In the genomic region with DNA sequence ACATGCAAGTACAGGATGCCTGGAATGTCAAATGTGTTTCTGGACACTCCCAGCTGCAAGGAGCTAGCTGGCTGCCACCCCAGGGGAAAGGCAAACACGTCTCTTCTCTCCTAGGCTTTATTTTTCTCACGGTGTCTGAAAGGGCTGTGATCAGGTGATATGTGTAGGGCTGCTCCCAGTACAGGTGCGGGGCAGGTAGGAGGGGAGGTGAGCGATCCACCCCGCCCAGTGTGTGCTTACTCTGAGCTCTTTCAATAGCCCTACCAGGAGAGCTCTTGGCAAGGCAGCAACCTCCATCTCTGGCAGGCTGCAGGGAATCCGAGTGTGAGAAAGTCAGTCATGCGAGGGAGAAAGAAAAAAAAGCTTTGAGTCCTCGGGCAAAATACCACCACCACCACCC, we compare ENCODE assay signal across 8 mouse cellular contexts. TPM values are rescaled to one million over a fixed set of nuclear protein-coding genes. Genes with fewer than 3 reads are reported as not detected.
A peak's percentile ranks its signal among the peaks of the same experiment; 100 is the strongest.
DNase-seq lines count a peak whose midpoint lies in the region; ATAC-seq lines count a peak whose summit lies in the region.

No protein-coding gene starts in this region.

- WGBS in midbrain, embryonic 10.5 days = 14% methylated on average over 8 of the region's 8 CpGs
- whole genome bisulfite sequencing in midbrain, embryonic 16.5 days = 6% methylated on average over 8 of the region's 8 CpGs
- WGBS in heart, embryonic 11.5 days (ENCODE audit: insufficient replicate concordance) = 14% methylated on average over 8 of the region's 8 CpGs
- 28% methylated on average over 8 of the region's 8 CpGs for WGBS in stomach, embryonic 14.5 days
- WGBS in midbrain, embryonic 13.5 days = 14% methylated on average over 8 of the region's 8 CpGs

- no peak for ATAC-seq in midbrain, embryonic 16.5 days
- ATAC-seq in heart, embryonic 11.5 days (replicated peaks; ENCODE audit: insufficient number of reproducible peaks, low FRiP score, low TSS enrichment) = no peak
- peak; percentile 54 for ATAC-seq in stomach, embryonic 14.5 days (ENCODE audit: insufficient number of reproducible peaks, insufficient read depth, low FRiP score, low read depth)
- no peak for ATAC-seq in midbrain, embryonic 13.5 days

- H3K4me2 ChIP-seq in midbrain, embryonic 16.5 days (ENCODE audit: low read length) = no peak overlapping the region
- peak overlapping the region; percentile 42 for H3K4me2 ChIP-seq in heart, embryonic 11.5 days
- no peak overlapping the region for H3K4me2 ChIP-seq in stomach, embryonic 14.5 days (replicated peaks; ENCODE audit: low read depth, low read length)
- H3K4me2 ChIP-seq in midbrain, embryonic 13.5 days (replicated peaks) = no peak overlapping the region

- peaks cover 77% of the 10 kb centered on the region for H3K27me3 ChIP-seq in midbrain, embryonic 10.5 days (ENCODE audit: low read depth, poor library complexity, severe bottlenecking)
- peaks cover 32% of the 10 kb centered on the region for H3K27me3 ChIP-seq in midbrain, embryonic 16.5 days (ENCODE audit: control insufficient read depth, insufficient read depth, low read depth, low read length)
- H3K27me3 ChIP-seq in heart, embryonic 11.5 days (ENCODE audit: control insufficient read depth, insufficient read depth, low read length) = no peaks in the 10 kb centered on the region
- no peaks in the 10 kb centered on the region for H3K27me3 ChIP-seq in stomach, embryonic 14.5 days (ENCODE audit: control insufficient read depth, insufficient read depth, low read length)
- H3K27me3 ChIP-seq in midbrain, embryonic 13.5 days = peaks cover 82% of the 10 kb centered on the region

- H3K4me1 ChIP-seq in midbrain, embryonic 10.5 days = peaks cover 63% of the 10 kb centered on the region
- peaks cover 8% of the 10 kb centered on the region for H3K4me1 ChIP-seq in midbrain, embryonic 16.5 days (ENCODE audit: control insufficient read depth, insufficient read depth, low read length)
- peaks cover 54% of the 10 kb centered on the region for H3K4me1 ChIP-seq in heart, embryonic 11.5 days (ENCODE audit: control insufficient read depth, insufficient read depth, low read length)
- H3K4me1 ChIP-seq in stomach, embryonic 14.5 days (ENCODE audit: control insufficient read depth, insufficient read depth, low read length) = peaks cover 45% of the 10 kb centered on the region
- peaks cover 42% of the 10 kb centered on the region for H3K4me1 ChIP-seq in midbrain, embryonic 13.5 days (replicated peaks)

- H3K9me3 ChIP-seq in midbrain, embryonic 10.5 days (replicated peaks) = no peaks in the 10 kb centered on the region
- no peaks in the 10 kb centered on the region for H3K9me3 ChIP-seq in midbrain, embryonic 16.5 days (replicated peaks; ENCODE audit: control insufficient read depth, low read length, poor library complexity, severe bottlenecking)
- no peaks in the 10 kb centered on the region for H3K9me3 ChIP-seq in heart, embryonic 11.5 days (replicated peaks; ENCODE audit: control insufficient read depth, low read length)
- no peaks in the 10 kb centered on the region for H3K9me3 ChIP-seq in stomach, embryonic 14.5 days (ENCODE audit: control insufficient read depth, low read depth, low read length)
- H3K9me3 ChIP-seq in midbrain, embryonic 13.5 days = no peaks in the 10 kb centered on the region

- no peak overlapping the region for H3K4me3 ChIP-seq in midbrain, embryonic 10.5 days
- H3K4me3 ChIP-seq in midbrain, embryonic 16.5 days (ENCODE audit: low read depth, low read length) = no peak overlapping the region
- no peak overlapping the region for H3K4me3 ChIP-seq in heart, embryonic 11.5 days (ENCODE audit: low read depth, low read length)
- H3K4me3 ChIP-seq in stomach, embryonic 14.5 days (ENCODE audit: low read depth, low read length) = no peak overlapping the region
- H3K4me3 ChIP-seq in midbrain, embryonic 13.5 days (replicated peaks) = no peak overlapping the region

- peak; percentile 29 for DNase-seq in midbrain, embryonic 10.5 days (ENCODE audit: low spot score)
- DNase-seq in kidney, postnatal 25 days = peak; percentile 74 to 91
- no peak for DNase-seq in urinary bladder, postnatal 4 days (ENCODE audit: low spot score in 2 of 2)
- DNase-seq in embryo, embryonic 10 days (ENCODE audit: low spot score) = no peak

- H3K9ac ChIP-seq in midbrain, embryonic 16.5 days (ENCODE audit: low read depth, low read length) = no peak overlapping the region
- H3K9ac ChIP-seq in heart, embryonic 11.5 days (ENCODE audit: low read depth, low read length) = peak overlapping the region; percentile 17; the same call in 1 of the 2 replicates
- no peak overlapping the region for H3K9ac ChIP-seq in stomach, embryonic 14.5 days (replicated peaks; ENCODE audit: low read depth, low read length)
- H3K9ac ChIP-seq in midbrain, embryonic 13.5 days (replicated peaks) = no peak overlapping the region

- H3K27ac ChIP-seq in midbrain, embryonic 10.5 days (replicated peaks) = peak overlapping the region; percentile 50; the same call in 1 of the 2 replicates
- no peak overlapping the region for H3K27ac ChIP-seq in midbrain, embryonic 16.5 days (ENCODE audit: low read length)
- peak overlapping the region; percentile 4 for H3K27ac ChIP-seq in heart, embryonic 11.5 days (ENCODE audit: low read depth, low read length)
- peak overlapping the region; percentile 73; the same call in 1 of the 2 replicates for H3K27ac ChIP-seq in stomach, embryonic 14.5 days (ENCODE audit: low read length)
- H3K27ac ChIP-seq in midbrain, embryonic 13.5 days = no peak overlapping the region

- no peaks in the 10 kb centered on the region for H3K36me3 ChIP-seq in midbrain, embryonic 10.5 days
- H3K36me3 ChIP-seq in midbrain, embryonic 16.5 days (ENCODE audit: control insufficient read depth, insufficient read depth, low read length) = no peaks in the 10 kb centered on the region
- H3K36me3 ChIP-seq in heart, embryonic 11.5 days (ENCODE audit: control insufficient read depth, insufficient read depth, low read length) = no peaks in the 10 kb centered on the region
- no peaks in the 10 kb centered on the region for H3K36me3 ChIP-seq in stomach, embryonic 14.5 days (ENCODE audit: control insufficient read depth, insufficient read depth, low read length)
- no peaks in the 10 kb centered on the region for H3K36me3 ChIP-seq in midbrain, embryonic 13.5 days

RNA-seq across cellular contexts. Expression of gene Hes1, which starts 3.8 kb away (rescaled TPM):
- polyA plus RNA-seq in midbrain, embryonic 10.5 days (2016; fragmentation: Nextera tagmentation; extraction: Ambion mirVana) = 32.2 and 42.5 TPM in 2 replicates
- 7.6 and 9.4 TPM in 2 replicates for polyA plus RNA-seq in midbrain, embryonic 16.5 days (2015; fragmentation: Nextera tagmentation; extraction: Ambion mirVana)
- 29.1 and 30.3 TPM in 2 replicates for polyA plus RNA-seq in heart, embryonic 11.5 days (2014; fragmentation: Nextera tagmentation; extraction: Ambion mirVana)
- polyA plus RNA-seq in stomach, embryonic 14.5 days (2014; fragmentation: Nextera tagmentation; extraction: Ambion mirVana) = 74.1 and 75.8 TPM in 2 replicates
- 14.1 and 19.7 TPM in 2 replicates for polyA plus RNA-seq in midbrain, embryonic 13.5 days (2015; fragmentation: Nextera tagmentation; extraction: Ambion mirVana)

Comparison
In these comparisons a context has a peak if more than half of its experiments do, and no peak if none do; other contexts are left out.
1. H3K27ac ChIP-seq: peak in midbrain, embryonic 10.5 days (single experiment), heart, embryonic 11.5 days (single experiment) and stomach, embryonic 14.5 days (single experiment); none in midbrain, embryonic 16.5 days (single experiment) and midbrain, embryonic 13.5 days (single experiment).
2. DNase-seq: peak in midbrain, embryonic 10.5 days (single experiment) and kidney, postnatal 25 days (2 of 2); none in urinary bladder, postnatal 4 days (0 of 2) and embryo, embryonic 10 days (single experiment).